Mouse (Mus musculus) lung, embryonic 14.5 days (tissue): ENCODE measurements at regions not wholly inside any gene's neighbourhood (a gene's known extent, or its start where the extent isn't known, plus 50 kb on each side); places are given as distances from the start of the nearest gene placed in this dataset.

Experiments used
- ATAC-seq: fragments of 200-750 bp; cut with Nextera tagmentation; 2 replicates; pipeline ENCODE4 v1.8.0; 2017; ENCODE audit warnings: mild to moderate bottlenecking, moderate TSS enrichment, moderate library complexity; ENCODE audit not compliant: insufficient read depth
- DNase-seq: peaks from one replicate; pipeline ENCODE4 v3.0.0-alpha.2; 2015
- H3K27ac ChIP-seq: fragments of 300-500 bp; sonication (generic); 2 replicates; pipeline ENCODE4 v1.5.1; 2014; ENCODE audit warnings: low read depth, mild to moderate bottlenecking, moderate library complexity
- H3K27me3 ChIP-seq: fragments of 300-500 bp; sonication (generic); 2 replicates; pipeline ENCODE4 v1.6.1; 2014; ENCODE audit warnings: low read length, control low read depth; ENCODE audit not compliant: insufficient read depth
- H3K36me3 ChIP-seq: fragments of 300-500 bp; sonication (generic); 2 replicates; pipeline ENCODE4 v1.6.1; 2014; ENCODE audit warnings: control low read depth; ENCODE audit not compliant: insufficient read depth
- H3K4me1 ChIP-seq: fragments of 300-500 bp; sonication (generic); 2 replicates; pipeline ENCODE4 v1.6.1; 2014; ENCODE audit warnings: antibody characterized with exemption, control low read depth; ENCODE audit not compliant: insufficient read depth
- H3K4me2 ChIP-seq: fragments of 300-500 bp; sonication (generic); 2 replicates; pipeline ENCODE4 v1.6.1; 2014; ENCODE audit warnings: mild to moderate bottlenecking
- H3K4me3 ChIP-seq: fragments of 300-500 bp; sonication (generic); 2 replicates; pipeline ENCODE4 v1.5.1; 2014; ENCODE audit warnings: low read depth, low read length
- H3K9ac ChIP-seq: fragments of 300-500 bp; sonication (generic); 2 replicates; pipeline ENCODE4 v1.6.1; 2014
- H3K9me3 ChIP-seq: fragments of 300-500 bp; sonication (generic); 2 replicates; pipeline ENCODE4 v1.6.1; 2016; ENCODE audit warnings: low read depth, low read length, control low read depth
- CTCF ChIP-seq: IDR thresholded peaks from 2 replicates; pipeline ENCODE4 v1.5.1; 2016; ENCODE audit warnings: antibody characterized with exemption, low read depth
- WGBS: fragments of 180-500 bp; shearing (Covaris S2); extraction: QIAGEN DNeasy Blood & Tissue Kit; methylation state at CpG from one replicate; pipeline ENCODE4 v1.1.7; 2014; 5-methylcytosine and 5-hydroxymethylcytosine counted together

DNA sequence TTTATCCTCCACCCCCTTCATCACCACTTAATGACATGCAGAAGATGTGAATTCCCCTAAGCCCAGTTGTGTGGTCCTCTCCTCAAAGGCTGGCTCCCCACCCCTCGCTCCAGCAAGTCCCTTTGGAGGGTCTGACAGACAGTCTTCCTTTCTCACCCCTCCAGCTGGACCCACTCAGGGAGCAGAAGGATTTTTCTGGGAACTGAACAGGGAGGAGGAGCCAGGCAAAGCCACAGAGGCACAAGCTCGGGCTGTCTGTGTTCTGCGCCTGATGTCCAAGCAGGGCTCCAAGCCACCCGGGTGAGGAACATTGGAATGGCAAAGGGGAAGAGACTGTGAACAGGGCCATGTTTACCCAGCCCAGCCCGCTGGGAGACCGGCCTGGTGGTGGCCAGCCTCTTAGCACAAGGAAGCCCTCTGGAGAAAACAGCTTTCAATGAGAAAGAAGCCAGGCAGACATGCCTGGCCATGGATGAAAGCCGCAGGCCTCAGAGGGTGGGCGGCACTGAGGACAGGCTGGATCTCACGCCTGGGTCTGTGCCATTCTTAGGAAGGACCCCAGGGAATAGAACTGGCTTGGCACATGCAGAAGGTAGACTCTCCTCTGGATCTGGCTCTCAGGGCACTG is 211.5 kb upstream of the Cxcr4 start:
- Histone ChIP-seq H3K9ac (peak overlapping the region; percentile 34; the same call in 1 of the 2 replicates), H3K4me3 (no peak overlapping the region), H3K36me3 (no peaks in the 10 kb centered on the region), H3K9me3 (no peaks in the 10 kb centered on the region), H3K4me1 (peaks cover 6% of the 10 kb centered on the region), H3K27ac (peak overlapping the region; percentile 95), H3K4me2 (peak overlapping the region; percentile 35), H3K27me3 (no peaks in the 10 kb centered on the region)
- DNase-seq (peak; percentile 86), ATAC-seq (peak; percentile 95)
- 14% methylated on average over 9 of the region's 9 CpGs for WGBS
- TF ChIP-seq CTCF = no peak

DNA sequence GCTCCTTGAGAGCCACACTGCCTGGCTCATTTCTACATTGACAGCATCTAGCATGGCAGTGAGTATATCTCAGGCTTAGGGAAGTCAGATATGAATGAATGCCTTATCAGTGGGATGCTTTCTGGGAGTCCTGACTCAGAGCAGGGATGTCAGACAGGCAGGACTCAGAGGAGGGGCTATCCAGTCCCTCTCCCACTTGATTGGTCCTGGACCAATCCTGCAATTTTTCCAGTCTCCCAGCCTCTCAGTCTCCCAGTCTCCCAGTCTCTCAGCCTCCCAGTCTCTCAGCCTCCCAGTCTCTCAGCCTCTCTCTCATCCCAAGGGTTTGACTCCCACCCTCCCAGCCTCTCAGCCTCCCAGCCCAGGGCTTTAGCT is 211.0 kb upstream of the Cxcr4 start:
- Histone ChIP-seq H3K4me2 (no peak overlapping the region), H3K9ac (no peak overlapping the region), H3K9me3 (no peaks in the 10 kb centered on the region), H3K4me3 (no peak overlapping the region), H3K27me3 (no peaks in the 10 kb centered on the region), H3K36me3 (no peaks in the 10 kb centered on the region), H3K27ac (peak overlapping the region; percentile 95; the same call in 1 of the 2 replicates), H3K4me1 (peaks cover 6% of the 10 kb centered on the region)
- ATAC-seq (no peak), DNase-seq (no peak)
- TF ChIP-seq CTCF = no peak

DNA sequence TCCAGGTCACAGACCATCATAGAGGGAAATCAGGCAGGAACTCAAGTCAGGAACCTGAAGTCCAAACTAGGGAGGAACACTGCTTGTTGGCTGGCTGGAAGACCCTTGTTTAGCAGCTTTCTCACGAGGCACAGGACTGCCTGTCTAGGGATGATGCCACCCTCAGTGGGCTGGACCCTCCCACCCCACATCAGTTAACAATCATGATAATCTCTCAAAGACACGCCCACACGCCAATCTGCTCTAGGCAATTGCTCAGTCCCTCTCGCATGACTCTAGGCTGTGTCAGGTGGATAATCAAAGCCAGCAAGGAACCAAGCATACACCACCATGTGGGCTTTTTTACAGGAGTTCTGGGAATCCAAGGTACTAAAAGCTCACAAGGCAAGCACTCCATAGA is 206.6 kb upstream of the Cxcr4 start:
- no peak for TF ChIP-seq CTCF
- 76% methylated on average over 4 of the region's 4 CpGs for WGBS
- no peak overlapping the region for H3K27ac ChIP-seq

DNA sequence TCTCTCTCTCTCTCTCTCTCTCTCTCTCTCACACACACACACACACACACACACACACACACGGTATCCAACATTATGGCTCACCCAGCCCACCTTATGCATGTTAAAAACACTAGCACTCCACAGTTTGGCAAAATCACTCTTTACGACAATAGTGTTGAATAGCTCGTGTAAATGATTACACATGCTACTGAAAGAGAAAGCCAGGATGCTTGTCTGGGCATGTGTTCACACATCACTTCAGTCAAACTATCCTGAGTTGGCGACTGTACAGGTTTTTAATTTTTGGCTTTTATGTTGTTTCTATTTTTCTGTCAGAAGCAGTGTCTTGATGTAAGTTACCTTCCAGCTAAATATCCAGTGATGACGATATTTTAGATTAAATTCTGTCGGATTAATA is 203.6 kb upstream of the Cxcr4 start:
- no peak overlapping the region for H3K4me3 ChIP-seq
- H3K4me2 ChIP-seq = no peak overlapping the region
- WGBS = 76% methylated on average over 6 of the region's 6 CpGs
- ATAC-seq (no peak), DNase-seq (no peak)
- no peak overlapping the region for H3K9ac ChIP-seq
- no peaks in the 10 kb centered on the region for H3K9me3 ChIP-seq
- no peak overlapping the region for H3K27ac ChIP-seq
- no peaks in the 10 kb centered on the region for H3K4me1 ChIP-seq
- no peaks in the 10 kb centered on the region for H3K27me3 ChIP-seq
- H3K36me3 ChIP-seq = no peaks in the 10 kb centered on the region
- TF ChIP-seq CTCF = no peak

More for the DNA sequence above, 206.6 kb upstream of the Cxcr4 start:
- Histone ChIP-seq H3K4me3 (no peak overlapping the region), H3K27me3 (no peaks in the 10 kb centered on the region), H3K9ac (no peak overlapping the region), H3K4me1 (peaks cover 2% of the 10 kb centered on the region), H3K4me2 (no peak overlapping the region), H3K36me3 (no peaks in the 10 kb centered on the region), H3K9me3 (no peaks in the 10 kb centered on the region)
- no peak for DNase-seq
- ATAC-seq = no peak

DNA sequence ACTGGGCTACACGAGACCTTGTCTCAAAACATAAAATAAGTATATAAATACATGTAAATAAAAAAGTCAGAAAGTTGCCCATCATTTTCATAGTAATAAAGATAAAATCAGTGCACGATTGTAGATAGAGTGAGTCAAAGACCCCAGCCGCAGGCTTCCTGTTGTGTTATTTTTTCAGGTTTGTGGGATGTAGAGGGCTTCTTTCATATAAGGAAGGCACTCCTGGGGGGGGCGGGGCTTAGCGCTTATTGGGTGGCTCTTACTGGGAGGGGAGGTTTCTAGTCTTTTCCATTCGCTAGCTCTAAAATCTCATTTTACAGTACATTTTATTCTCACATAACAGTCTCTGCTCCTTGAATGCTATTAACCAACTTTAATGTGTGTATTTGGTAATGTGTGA is 198.8 kb upstream of the Cxcr4 start:
- 86% methylated on average over 6 of the region's 6 CpGs for whole genome bisulfite sequencing
- ATAC-seq (no peak), DNase-seq (no peak)
- Histone ChIP-seq H3K4me3 (no peak overlapping the region), H3K4me2 (no peak overlapping the region), H3K27me3 (no peaks in the 10 kb centered on the region), H3K4me1 (no peaks in the 10 kb centered on the region), H3K9me3 (no peaks in the 10 kb centered on the region), H3K27ac (no peak overlapping the region), H3K9ac (no peak overlapping the region), H3K36me3 (no peaks in the 10 kb centered on the region)
- TF ChIP-seq CTCF = no peak

DNA sequence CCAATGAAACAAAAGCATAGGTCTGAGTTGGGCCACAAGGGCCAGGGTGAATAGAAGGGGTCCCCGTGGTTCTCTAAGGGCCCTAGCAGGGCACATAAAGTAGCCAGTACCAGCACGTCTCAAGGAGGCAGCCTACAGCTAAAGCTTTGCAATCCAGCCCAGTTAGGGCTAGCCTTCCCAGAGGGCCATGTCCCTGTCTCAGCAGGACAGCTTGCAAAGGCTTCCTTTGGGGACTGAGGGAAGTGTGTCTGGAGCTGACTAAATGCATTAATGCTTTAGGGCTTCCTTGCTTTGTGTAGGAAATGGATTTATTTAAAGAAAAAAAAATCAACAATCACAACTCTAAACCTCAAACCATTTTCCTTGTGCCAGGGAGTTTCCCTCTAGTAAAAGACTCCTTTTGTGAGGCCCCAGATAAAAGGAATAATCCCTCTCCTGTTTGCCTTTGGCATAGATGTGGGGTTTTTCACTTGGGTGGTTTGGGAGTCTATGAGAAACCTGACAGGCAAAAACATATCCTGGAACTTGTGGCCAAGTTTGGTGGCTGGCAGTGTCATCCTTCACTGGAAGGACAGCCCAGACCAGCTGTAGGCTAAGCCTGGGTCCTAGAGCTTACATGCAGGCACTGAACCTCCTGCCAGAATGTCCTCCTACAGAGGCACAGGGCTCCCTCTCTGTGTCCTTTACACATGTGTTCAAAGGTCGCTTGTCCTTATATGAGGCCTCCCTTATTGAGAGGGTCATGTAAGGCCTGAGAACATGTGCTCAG is 197.7 kb upstream of the Cxcr4 start:
- ATAC-seq = no peak
- Histone ChIP-seq H3K27ac (no peak overlapping the region), H3K4me2 (no peak overlapping the region), H3K27me3 (no peaks in the 10 kb centered on the region), H3K4me1 (no peaks in the 10 kb centered on the region), H3K9ac (no peak overlapping the region), H3K9me3 (no peaks in the 10 kb centered on the region), H3K4me3 (no peak overlapping the region), H3K36me3 (no peaks in the 10 kb centered on the region)
- no peak for TF ChIP-seq CTCF
- WGBS = 78% methylated on average over 3 of the region's 3 CpGs
- DNase-seq = no peak

DNA sequence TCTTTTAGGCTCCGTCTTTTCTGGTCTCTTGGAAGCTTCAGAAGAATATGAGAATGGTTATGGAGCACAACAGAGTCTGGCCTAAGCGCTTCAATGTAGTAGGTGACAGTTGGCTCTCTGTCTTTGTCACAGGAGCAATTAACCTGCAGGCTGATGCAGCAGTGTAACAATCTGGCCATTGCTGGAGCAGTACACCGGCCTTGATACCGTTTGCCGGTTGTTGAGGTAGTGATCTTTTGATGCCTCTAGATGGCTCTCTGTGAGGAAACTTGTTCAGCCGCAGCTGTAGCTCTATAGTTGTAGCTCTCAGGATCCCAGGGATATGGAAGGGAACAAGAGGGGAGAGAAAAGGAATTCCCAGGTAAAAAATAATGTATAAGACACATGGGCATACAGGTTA is 196.1 kb upstream of the Cxcr4 start:
- H3K27me3 ChIP-seq = no peaks in the 10 kb centered on the region
- peak; percentile 24; the same call in 1 of the 2 replicates for TF ChIP-seq CTCF
- no peaks in the 10 kb centered on the region for H3K36me3 ChIP-seq
- no peak overlapping the region for H3K4me2 ChIP-seq
- WGBS = 52% methylated on average over 6 of the region's 6 CpGs
- ATAC-seq (no peak), DNase-seq (no peak)
- H3K9ac ChIP-seq = no peak overlapping the region
- no peak overlapping the region for H3K27ac ChIP-seq
- H3K4me1 ChIP-seq = no peaks in the 10 kb centered on the region
- no peak overlapping the region for H3K4me3 ChIP-seq
- H3K9me3 ChIP-seq = no peaks in the 10 kb centered on the region
